Mouse (Mus musculus) G1E (cell line): ENCODE measurements around the gene Myod1.

ENCODE experiments used
- CTCF ChIP-seq: IDR thresholded peaks from 2 replicates; pipeline ENCODE4 v1.5.1; 2012; ENCODE audit warnings: low read depth, low read length, inconsistent platforms, mixed read lengths
- GATA1 ChIP-seq: IDR thresholded peaks from 2 replicates; pipeline ENCODE4 v1.6.1; 2012; ENCODE audit warnings: borderline replicate concordance, low read length, inconsistent platforms, mixed read lengths
- POLR2AphosphoS5 ChIP-seq: IDR thresholded peaks from 2 replicates; pipeline ENCODE4 v1.6.1; 2012; ENCODE audit warnings: low read depth, low read length, inconsistent platforms; ENCODE audit not compliant: insufficient replicate concordance
- TAL1 ChIP-seq: conservative IDR thresholded peaks from 2 replicates; pipeline ENCODE4 v1.6.1; 2012; ENCODE audit warnings: low read depth, low read length, inconsistent platforms, mixed read lengths

GRCm38 (mm10) chr7:46337397-46337796, 38.9 kb upstream of the Myod1 start:
- TF ChIP-seq TAL1: no peak
- TF ChIP-seq CTCF: no peak
- TF ChIP-seq GATA1: no peak
- TF ChIP-seq POLR2AphosphoS5: no peak
